Mouse (Mus musculus) embryonic facial prominence, embryonic 13.5 days (tissue): Measurements from ENCODE around the gene Nav2. TPM values are rescaled to one million over a fixed set of nuclear protein-coding genes. Genes with fewer than 3 reads are reported as not detected.

Experiments used
- ATAC-seq: fragments of 200-750 bp; cut with Nextera tagmentation; 2 replicates; pipeline ENCODE4 v1.8.0; 2017; ENCODE audit warnings: low read depth; ENCODE audit not compliant: insufficient number of reproducible peaks, insufficient read depth, low FRiP score, low TSS enrichment
- H3K27ac ChIP-seq: fragments of 300-500 bp; sonication (generic); 2 replicates; pipeline ENCODE4 v1.5.1; 2015; ENCODE audit warnings: moderate library complexity, mild to moderate bottlenecking, inconsistent platforms
- H3K27me3 ChIP-seq: fragments of 300-500 bp; sonication (generic); 2 replicates; pipeline ENCODE4 v1.6.1; 2015; ENCODE audit warnings: mild to moderate bottlenecking, inconsistent platforms
- H3K36me3 ChIP-seq: fragments of 300-500 bp; sonication (generic); 2 replicates; pipeline ENCODE4 v1.6.1; 2015; ENCODE audit warnings: mild to moderate bottlenecking, inconsistent platforms
- H3K4me1 ChIP-seq: fragments of 300-500 bp; sonication (generic); 2 replicates; pipeline ENCODE4 v1.6.1; 2015; ENCODE audit warnings: inconsistent platforms
- H3K4me2 ChIP-seq: fragments of 300-500 bp; sonication (generic); 2 replicates; pipeline ENCODE4 v1.6.1; 2015; ENCODE audit warnings: moderate library complexity, mild to moderate bottlenecking, inconsistent platforms
- H3K4me3 ChIP-seq: fragments of 300-500 bp; sonication (generic); 2 replicates; pipeline ENCODE4 v1.5.1; 2015; ENCODE audit warnings: mild to moderate bottlenecking, inconsistent platforms
- H3K9ac ChIP-seq: fragments of 300-500 bp; sonication (generic); 2 replicates; pipeline ENCODE4 v1.6.1; 2015; ENCODE audit warnings: mild to moderate bottlenecking, inconsistent platforms
- H3K9me3 ChIP-seq: fragments of 300-500 bp; sonication (generic); 2 replicates; pipeline ENCODE4 v1.6.1; 2016; ENCODE audit warnings: inconsistent platforms
- WGBS: fragments of 180-500 bp; shearing (Covaris S2); methylation state at CpG from one replicate; pipeline ENCODE4 v1.1.7; 2015; ENCODE audit warnings: mixed read lengths; 5-methylcytosine and 5-hydroxymethylcytosine counted together
- polyA plus RNA-seq: library from polyadenylated mRNA; unstranded; fragments of >200 nt; fragmentation: Nextera tagmentation; extraction: Ambion mirVana; gene quantifications from 2 replicates; pipeline ENCODE4 v1.2.1, GENCODE M21; 2015

Gene Nav2
- polyA plus RNA-seq, 1 experiment from 2014 or later, result 22.1 TPM

- no peak for ATAC-seq
- Histone ChIP-seq H3K4me2 (no peak overlapping the region), H3K4me3 (no peak overlapping the region), H3K27me3 (peaks cover 58% of the 10 kb centered on the region), H3K27ac (no peak overlapping the region), H3K9ac (no peak overlapping the region), H3K9me3 (no peaks in the 10 kb centered on the region), H3K36me3 (no peaks in the 10 kb centered on the region), H3K4me1 (0 out of 2 replicates have a peak, but pooled peaks cover 4% of the 10 kb centered on the region)
- 43% methylated on average over 3 of the region's 3 CpGs for WGBS
Measured at GRCm38 (mm10) chr7:48981814-48982213, 73.3 kb downstream of the Nav2 start.

GRCm38 (mm10) chr7:48982573-48982972 is 74.1 kb downstream of the Nav2 start:
- no peak overlapping the region for H3K9ac ChIP-seq
- no peak overlapping the region for H3K4me2 ChIP-seq
- H3K36me3 ChIP-seq, result no peaks in the 10 kb centered on the region
- no peaks in the 10 kb centered on the region for H3K9me3 ChIP-seq
- no peak overlapping the region for H3K4me3 ChIP-seq
- peaks cover 52% of the 10 kb centered on the region for H3K27me3 ChIP-seq
- no peak overlapping the region for H3K27ac ChIP-seq
- ATAC-seq, result no peak
- H3K4me1 ChIP-seq, result 0 out of 2 replicates have a peak, but pooled peaks cover 4% of the 10 kb centered on the region
- WGBS, result 72% methylated on average over 7 of the region's 7 CpGs

GRCm38 (mm10) chr7:48991911-48992552 is 83.5 kb downstream of the Nav2 start:
- H3K27me3 ChIP-seq, result peaks cover 36% of the 10 kb centered on the region
- no peak overlapping the region for H3K27ac ChIP-seq
- no peaks in the 10 kb centered on the region for H3K36me3 ChIP-seq
- no peak for ATAC-seq
- peaks cover 11% of the 10 kb centered on the region; the same call in 1 of the 2 replicates for H3K4me1 ChIP-seq
- H3K9me3 ChIP-seq, result no peaks in the 10 kb centered on the region
- 30% methylated on average over 8 of the region's 8 CpGs for WGBS
- H3K4me3 ChIP-seq, result no peak overlapping the region
- H3K9ac ChIP-seq, result no peak overlapping the region
- H3K4me2 ChIP-seq, result no peak overlapping the region

GRCm38 (mm10) chr7:48995171-48995570 is 86.7 kb downstream of the Nav2 start:
- H3K4me3 ChIP-seq, result no peak overlapping the region
- no peaks in the 10 kb centered on the region for H3K36me3 ChIP-seq
- H3K4me2 ChIP-seq, result no peak overlapping the region
- no peak for ATAC-seq
- H3K27ac ChIP-seq, result no peak overlapping the region
- peaks cover 11% of the 10 kb centered on the region; the same call in 1 of the 2 replicates for H3K4me1 ChIP-seq
- WGBS, result 19% methylated on average over 13 of the region's 13 CpGs
- H3K9me3 ChIP-seq, result no peaks in the 10 kb centered on the region
- H3K9ac ChIP-seq, result no peak overlapping the region
- peaks cover 36% of the 10 kb centered on the region for H3K27me3 ChIP-seq

- Histone ChIP-seq H3K9me3 (no peaks in the 10 kb centered on the region), H3K4me2 (no peak overlapping the region), H3K36me3 (no peaks in the 10 kb centered on the region), H3K27me3 (peaks cover 36% of the 10 kb centered on the region), H3K9ac (no peak overlapping the region), H3K4me3 (no peak overlapping the region), H3K4me1 (peaks cover 11% of the 10 kb centered on the region; the same call in 1 of the 2 replicates), H3K27ac (no peak overlapping the region)
- WGBS, result 69% methylated on average over 8 of the region's 8 CpGs
- ATAC-seq, result no peak
Measured at GRCm38 (mm10) chr7:48995701-48996100, 87.2 kb downstream of the Nav2 start.

- Histone ChIP-seq H3K9ac (no peak overlapping the region), H3K27me3 (peaks cover 36% of the 10 kb centered on the region), H3K4me1 (peaks cover 11% of the 10 kb centered on the region; the same call in 1 of the 2 replicates), H3K4me2 (no peak overlapping the region), H3K9me3 (no peaks in the 10 kb centered on the region), H3K27ac (no peak overlapping the region), H3K4me3 (no peak overlapping the region), H3K36me3 (no peaks in the 10 kb centered on the region)
- WGBS, result 74% methylated on average over 5 of the region's 5 CpGs
- no peak for ATAC-seq
Measured at GRCm38 (mm10) chr7:48996829-48997228, 88.3 kb downstream of the Nav2 start.

GRCm38 (mm10) chr7:48998097-48998496 is 89.6 kb downstream of the Nav2 start:
- no peak for ATAC-seq
- WGBS, result 83% methylated on average over 8 of the region's 8 CpGs
- H3K4me2 ChIP-seq, result no peak overlapping the region
- peaks cover 7% of the 10 kb centered on the region; the same call in 1 of the 2 replicates for H3K4me1 ChIP-seq
- no peak overlapping the region for H3K4me3 ChIP-seq
- H3K9me3 ChIP-seq, result no peaks in the 10 kb centered on the region
- no peak overlapping the region for H3K27ac ChIP-seq
- H3K36me3 ChIP-seq, result no peaks in the 10 kb centered on the region
- peaks cover 27% of the 10 kb centered on the region for H3K27me3 ChIP-seq
- H3K9ac ChIP-seq, result no peak overlapping the region

- 64% methylated on average over 10 of the region's 10 CpGs for WGBS
- ATAC-seq, result no peak
- H3K4me3 ChIP-seq, result no peak overlapping the region
- no peak overlapping the region for H3K27ac ChIP-seq
- no peaks in the 10 kb centered on the region for H3K36me3 ChIP-seq
- H3K27me3 ChIP-seq, result peaks cover 26% of the 10 kb centered on the region
- no peak overlapping the region for H3K9ac ChIP-seq
- no peak overlapping the region for H3K4me2 ChIP-seq
- H3K4me1 ChIP-seq, result peaks cover 7% of the 10 kb centered on the region; the same call in 1 of the 2 replicates
- H3K9me3 ChIP-seq, result no peaks in the 10 kb centered on the region
Measured at GRCm38 (mm10) chr7:48998595-48998994, 90.1 kb downstream of the Nav2 start.

- Histone ChIP-seq H3K27ac (no peak overlapping the region), H3K36me3 (no peaks in the 10 kb centered on the region), H3K4me1 (no peaks in the 10 kb centered on the region; the same call in 1 of the 2 replicates), H3K27me3 (peaks cover 11% of the 10 kb centered on the region), H3K9me3 (no peaks in the 10 kb centered on the region), H3K9ac (no peak overlapping the region), H3K4me2 (no peak overlapping the region), H3K4me3 (no peak overlapping the region)
- WGBS, result 83% methylated on average over 3 of the region's 3 CpGs
- no peak for ATAC-seq
Measured at GRCm38 (mm10) chr7:49000816-49001215, 92.3 kb downstream of the Nav2 start.

- no peak for ATAC-seq
- Histone ChIP-seq H3K9ac (no peak overlapping the region), H3K4me3 (no peak overlapping the region), H3K36me3 (no peaks in the 10 kb centered on the region), H3K9me3 (no peaks in the 10 kb centered on the region), H3K27ac (no peak overlapping the region), H3K4me2 (no peak overlapping the region), H3K27me3 (peaks cover 4% of the 10 kb centered on the region; the same call in 1 of the 2 replicates), H3K4me1 (peaks cover 5% of the 10 kb centered on the region; the same call in 1 of the 2 replicates)
- 72% methylated on average over 5 of the region's 5 CpGs for WGBS
Measured at GRCm38 (mm10) chr7:49004402-49004801, 95.9 kb downstream of the Nav2 start.

GRCm38 (mm10) chr7:49006886-49007285 is 98.4 kb downstream of the Nav2 start:
- no peak overlapping the region for H3K9ac ChIP-seq
- no peak overlapping the region for H3K4me2 ChIP-seq
- peaks cover 5% of the 10 kb centered on the region; the same call in 1 of the 2 replicates for H3K4me1 ChIP-seq
- H3K4me3 ChIP-seq, result no peak overlapping the region
- H3K27me3 ChIP-seq, result peaks cover 4% of the 10 kb centered on the region; the same call in 1 of the 2 replicates
- ATAC-seq, result no peak
- H3K27ac ChIP-seq, result no peak overlapping the region
- WGBS, result 48% methylated on average over 7 of the region's 7 CpGs
- no peaks in the 10 kb centered on the region for H3K9me3 ChIP-seq
- no peaks in the 10 kb centered on the region for H3K36me3 ChIP-seq

- Histone ChIP-seq H3K9ac (no peak overlapping the region), H3K27ac (no peak overlapping the region), H3K27me3 (peaks cover 7% of the 10 kb centered on the region; the same call in 1 of the 2 replicates), H3K4me1 (peaks cover 5% of the 10 kb centered on the region; the same call in 1 of the 2 replicates), H3K4me3 (no peak overlapping the region), H3K4me2 (no peak overlapping the region), H3K9me3 (no peaks in the 10 kb centered on the region), H3K36me3 (no peaks in the 10 kb centered on the region)
- 82% methylated on average over 6 of the region's 6 CpGs for WGBS
- no peak for ATAC-seq
Measured at GRCm38 (mm10) chr7:49010739-49011138, 102.2 kb downstream of the Nav2 start.
